Mouse (Mus musculus) bone marrow macrophage, adult 2 months (primary cell): ENCODE data around the gene Thada.

Source experiments
- CTCF ChIP-seq: IDR thresholded peaks from 2 replicates; pipeline ENCODE4 v1.5.1; 2012; ENCODE audit warnings: low read depth, mild to moderate bottlenecking, low read length, moderate library complexity
- POLR2A ChIP-seq: IDR thresholded peaks from 2 replicates; pipeline ENCODE4 v1.6.1; 2012; ENCODE audit warnings: mild to moderate bottlenecking, low read depth, low read length, borderline replicate concordance

DNA sequence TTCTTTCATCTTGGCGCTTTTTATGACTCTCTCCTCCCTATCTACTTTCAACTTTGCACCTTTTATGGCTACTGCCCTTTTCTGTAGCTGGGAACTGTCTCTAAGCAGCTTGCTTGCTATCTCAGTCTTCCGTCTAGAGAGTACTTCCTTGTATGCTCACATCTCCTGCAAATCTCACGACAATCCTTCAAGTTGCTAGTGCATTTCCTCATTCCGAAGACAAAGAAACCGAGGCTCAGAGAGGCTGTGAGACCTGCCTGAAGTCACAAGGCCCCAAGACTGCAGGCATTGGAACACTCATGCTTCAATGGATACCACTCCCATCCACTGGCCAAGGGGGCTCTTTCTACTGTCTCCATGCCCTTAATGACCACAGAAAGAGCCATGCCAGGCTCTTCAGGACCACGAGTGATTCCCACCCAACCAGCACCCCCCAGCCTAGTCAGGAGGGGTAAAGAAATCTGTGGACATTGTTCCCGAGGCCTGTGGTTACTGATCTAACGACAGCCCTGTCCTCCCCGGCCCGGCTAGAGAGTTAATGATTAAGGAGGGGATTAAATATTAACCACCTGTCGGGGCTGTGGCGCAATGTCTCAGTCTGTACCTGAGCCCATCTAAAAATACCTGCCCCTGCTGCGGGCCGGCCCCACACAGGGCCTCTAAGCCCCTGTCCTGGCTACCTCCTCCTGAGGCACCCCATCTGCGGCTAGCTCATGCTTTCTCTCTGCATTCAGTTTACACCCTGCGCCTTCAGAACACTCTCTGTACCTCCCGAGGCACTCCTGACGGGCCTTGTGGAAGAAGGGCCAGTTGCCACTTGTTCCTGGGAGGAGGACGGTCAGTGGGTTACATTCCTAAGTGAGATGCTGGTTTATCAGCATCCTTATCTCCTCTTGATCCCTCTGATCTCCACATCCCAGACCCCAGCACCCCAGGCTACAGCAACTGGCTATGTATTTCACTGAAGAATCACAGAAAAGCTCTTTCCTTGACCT, 309.0 kb downstream of the Thada start:
- no peak for TF ChIP-seq POLR2A
- TF ChIP-seq CTCF = no peak
